Mouse (Mus musculus) adipocyte (in vitro differentiated cells): ENCODE measurements around the gene Urah.

Experiments used
- DNase-seq: peaks from one replicate; pipeline ENCODE4 v3.0.0-alpha.2; 2016; ENCODE audit warnings: low spot score

Gene Urah

DNA sequence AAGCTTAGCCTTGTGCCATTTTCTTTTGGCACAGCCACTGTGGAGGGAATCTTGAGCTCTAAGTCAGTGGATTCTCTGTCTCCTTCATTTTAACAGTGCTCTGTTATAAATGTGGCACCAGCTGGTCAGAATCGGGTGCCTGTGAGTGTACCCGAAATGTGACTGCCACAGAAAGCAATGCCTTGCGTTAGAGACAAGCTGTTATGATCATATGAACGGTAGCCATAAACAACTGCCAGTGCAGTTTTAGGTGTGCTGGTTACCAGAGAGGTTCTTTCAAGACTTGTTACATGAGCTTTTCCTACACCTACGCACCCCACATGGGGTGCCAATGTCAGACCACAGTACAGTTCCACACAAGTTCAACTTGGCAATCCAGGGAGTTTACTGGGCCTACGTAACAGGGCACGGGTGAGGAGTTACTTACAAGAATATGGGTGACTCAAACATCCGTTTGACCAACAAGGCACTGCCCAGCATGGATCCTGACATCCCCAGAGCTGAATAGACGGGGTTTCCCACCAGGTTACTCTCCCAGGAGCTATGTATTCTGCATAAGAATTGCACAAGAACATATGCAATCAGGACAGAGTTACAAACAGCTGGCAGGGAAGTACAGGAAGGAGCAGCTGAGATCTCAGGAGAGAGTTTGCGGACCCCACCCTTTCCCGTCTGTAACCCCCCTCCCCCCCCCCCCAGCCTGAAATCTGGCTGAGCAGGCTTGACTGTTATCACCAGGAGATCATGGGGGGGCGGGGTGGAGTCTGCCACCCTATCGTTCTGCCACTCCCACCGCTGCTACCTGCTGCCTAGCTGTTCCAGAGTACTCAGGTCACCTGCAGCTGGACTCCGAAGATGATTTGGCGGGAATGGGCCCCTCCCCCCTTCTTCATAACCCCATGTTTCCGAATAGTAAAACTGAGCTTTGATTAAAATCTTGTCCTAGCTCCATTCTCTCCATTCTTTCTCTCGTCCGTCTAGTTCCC lies 6.2 kb downstream of the Urah start:
- DNase-seq: no peak

DNA sequence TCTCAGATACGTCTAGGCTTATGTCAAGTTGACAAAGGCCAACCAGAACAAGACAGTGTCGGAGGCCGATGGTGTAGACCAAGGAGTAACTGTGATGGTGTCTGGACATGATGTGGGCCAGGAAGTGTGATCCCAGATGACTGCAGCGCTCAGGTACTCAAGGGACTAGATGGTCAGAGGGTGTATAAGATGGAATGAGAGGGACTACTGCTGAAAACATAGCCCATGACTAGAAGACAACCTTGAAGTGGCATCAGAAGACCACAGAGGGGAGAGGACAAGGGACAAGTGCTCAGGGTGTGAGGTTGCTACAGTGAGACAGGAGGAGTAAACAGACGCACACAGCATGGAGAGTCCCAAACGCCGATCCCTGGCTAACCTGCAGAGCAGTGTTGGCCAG lies 9.0 kb downstream of the Urah start:
- DNase-seq: no peak

DNA sequence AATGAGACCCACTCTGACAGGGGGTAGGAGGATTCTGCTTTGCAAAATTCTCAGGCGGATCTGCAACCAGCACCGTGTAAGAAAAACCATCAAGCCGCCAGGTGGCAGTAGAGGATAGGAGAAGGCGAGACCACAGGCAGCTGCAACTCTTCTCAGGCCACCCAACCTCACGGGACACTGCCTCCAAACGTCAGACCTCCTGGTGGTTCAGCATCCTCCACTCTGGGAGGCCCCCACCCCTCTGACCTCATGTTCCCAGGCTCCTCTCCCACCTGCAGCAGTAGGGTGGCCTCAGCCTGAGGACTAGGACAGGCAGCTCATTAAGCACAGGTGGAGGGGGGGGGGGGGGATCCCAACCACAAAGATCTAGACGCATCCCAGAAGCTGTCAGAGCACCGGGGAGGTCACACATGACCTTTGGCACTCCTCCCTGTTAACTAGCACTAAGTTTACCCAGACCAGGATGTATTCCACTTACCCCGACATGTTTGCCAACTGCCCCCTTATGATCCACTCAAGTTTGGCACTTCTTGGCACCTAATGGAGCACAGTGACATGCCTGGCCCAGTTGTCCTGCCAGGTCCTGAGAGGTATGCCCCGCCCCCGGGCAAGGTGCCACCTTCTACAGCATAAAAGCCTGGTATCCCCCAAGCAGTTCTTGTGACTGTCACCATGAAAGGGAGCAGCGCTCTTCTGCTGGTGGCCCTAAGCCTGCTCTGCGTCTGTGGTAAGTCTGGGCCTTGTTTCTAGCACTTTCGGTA lies 10.3 kb downstream of the Urah start, which contains the start of gene Scgb1c1:
Gene Scgb1c1 (plus strand): TSS at position 643 of the 761 bp plus-strand sequence.
- peak; percentile 89 for DNase-seq

DNA sequence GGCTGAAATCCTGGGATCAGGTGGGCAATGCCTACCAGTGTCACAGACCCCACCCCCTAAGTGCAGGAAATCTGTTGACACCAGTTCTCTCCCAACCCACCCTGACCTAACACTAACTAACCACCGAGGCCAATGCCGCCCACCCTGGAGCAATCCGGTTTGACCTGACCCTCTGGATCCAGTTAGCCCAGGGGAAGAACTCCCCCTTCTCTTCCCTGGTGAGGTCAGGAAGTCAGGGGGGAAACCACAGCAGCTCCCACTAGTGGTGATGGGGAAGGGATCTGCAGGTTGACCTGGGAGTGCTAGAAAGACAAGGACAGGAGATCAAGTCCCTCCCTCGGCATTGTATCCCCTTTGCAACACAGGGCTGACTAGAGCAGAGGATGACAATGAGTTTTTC lies 10.9 kb downstream of the Urah start:
- no peak for DNase-seq

DNA sequence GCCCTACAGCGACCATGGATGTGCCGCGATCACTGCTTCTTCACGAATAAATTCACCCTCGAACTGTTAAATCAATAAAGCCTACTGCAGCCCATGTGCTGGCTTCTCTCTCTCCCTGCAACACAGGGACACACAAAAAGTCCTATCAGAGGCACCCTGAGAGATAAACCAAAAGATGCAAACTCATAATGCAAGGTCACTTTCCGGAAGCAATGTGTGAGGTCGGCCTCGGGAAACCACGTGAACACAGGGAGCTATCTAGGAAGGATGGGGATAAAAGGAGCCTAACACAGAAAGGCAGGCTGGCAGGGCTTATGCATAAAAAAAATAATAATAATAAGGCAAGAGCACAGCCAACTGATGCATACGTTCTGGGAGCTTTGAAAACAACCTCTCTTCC lies 11.9 kb downstream of the Urah start:
- no peak for DNase-seq

DNA sequence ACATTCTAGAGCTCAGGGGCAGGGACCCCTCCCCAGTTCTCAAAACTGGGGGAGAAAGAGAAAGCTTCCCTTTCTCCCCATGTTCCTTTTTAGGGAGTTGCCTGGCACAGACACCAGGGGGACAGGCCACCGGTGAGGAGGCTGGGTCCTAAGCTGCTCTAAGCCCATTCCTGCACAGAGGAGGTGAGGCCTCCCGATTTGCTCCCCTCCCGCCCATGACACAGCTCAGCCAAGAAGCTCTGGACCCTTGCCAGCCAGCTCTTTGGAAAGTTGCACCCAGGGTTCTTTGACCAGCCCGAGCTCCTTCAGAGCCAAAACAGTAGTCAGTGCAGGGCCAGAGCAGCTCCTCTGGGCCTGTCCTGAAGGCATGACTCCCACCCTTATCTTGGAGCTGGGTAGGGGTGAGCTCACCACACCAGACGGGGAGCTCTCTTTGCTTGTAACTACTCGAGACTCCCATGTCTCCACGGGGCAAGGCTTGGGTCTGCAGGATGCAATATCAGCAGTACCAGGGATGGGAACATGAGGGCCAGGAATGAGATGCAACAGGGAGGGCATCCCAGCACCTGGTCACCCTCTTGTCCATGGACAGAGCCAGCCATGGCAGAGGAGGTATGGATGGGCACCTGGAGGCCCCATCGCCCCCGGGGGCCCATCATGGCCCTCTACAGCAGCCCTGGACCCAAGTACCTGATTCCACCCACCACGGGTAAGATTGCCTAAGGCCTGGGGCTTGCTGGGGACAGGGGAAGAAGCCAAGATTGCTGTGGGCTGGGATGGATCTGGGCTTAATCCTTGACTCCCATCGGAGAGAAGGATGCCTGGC lies 13.2 kb downstream of the Urah start, which contains the start of gene Odf3:
Gene Odf3 (plus strand): TSS at position 51 of the 826 bp plus-strand sequence.
- peak; percentile 60 for DNase-seq

DNA sequence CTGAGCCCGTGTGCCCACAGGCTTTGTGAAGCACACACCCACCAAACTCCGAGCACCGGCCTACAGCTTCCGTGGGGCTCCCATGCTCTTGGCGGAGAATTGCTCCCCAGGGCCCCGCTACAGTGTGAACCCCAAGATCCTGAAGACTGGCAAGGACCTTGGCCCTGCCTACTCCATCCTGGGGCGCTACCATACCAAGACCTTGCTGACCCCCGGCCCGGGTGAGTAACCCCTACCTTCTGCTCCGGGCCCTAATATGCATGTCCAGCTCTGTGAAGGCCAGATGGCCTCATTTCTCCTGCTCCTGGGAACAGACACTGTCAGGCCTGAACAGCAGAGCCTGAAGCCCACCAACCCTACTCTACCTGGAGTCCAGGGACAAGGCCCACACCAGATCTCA lies 13.8 kb downstream of the Urah start:
- DNase-seq: no peak

DNA sequence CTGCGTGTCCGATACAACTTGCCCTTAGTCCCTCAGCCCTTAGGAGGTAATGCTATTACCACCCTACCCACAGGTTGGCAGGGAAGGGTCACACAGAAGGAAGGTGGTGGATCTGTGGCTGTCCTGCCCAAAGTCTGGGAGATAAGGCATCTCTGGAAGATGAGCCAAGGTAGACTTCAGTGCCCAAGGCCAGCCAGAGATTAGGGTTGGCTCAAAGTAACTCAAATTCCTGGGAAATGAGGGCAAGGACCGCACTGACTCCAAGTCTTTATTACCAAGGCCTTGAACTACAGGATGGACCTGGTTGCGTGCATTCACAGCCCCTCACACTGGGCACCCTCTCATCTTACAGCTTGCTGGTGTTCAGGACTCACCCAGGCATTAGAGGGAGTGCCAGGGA lies 17.1 kb downstream of the Urah start:
- DNase-seq: no peak

DNA sequence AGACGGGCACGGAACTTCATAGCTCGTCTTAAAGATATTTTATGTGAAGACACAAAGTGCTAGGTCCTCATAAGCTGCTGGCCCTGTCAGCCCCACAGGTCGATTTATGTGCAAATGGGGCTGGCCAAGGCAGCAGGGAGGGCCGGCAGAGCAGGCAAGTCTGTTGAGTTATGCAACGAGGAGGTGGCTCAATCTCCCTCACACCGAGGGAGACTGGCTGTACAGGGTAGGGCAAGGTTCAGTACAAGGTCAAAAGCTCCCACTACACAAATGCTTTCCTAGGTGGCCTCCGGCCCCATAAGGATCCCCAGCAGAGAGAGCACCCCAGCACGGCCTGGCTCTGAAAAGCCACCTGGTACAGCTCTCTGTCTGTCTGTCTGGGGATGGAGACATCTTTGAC lies 18.6 kb downstream of the Urah start:
- peak; percentile 14 for DNase-seq

DNA sequence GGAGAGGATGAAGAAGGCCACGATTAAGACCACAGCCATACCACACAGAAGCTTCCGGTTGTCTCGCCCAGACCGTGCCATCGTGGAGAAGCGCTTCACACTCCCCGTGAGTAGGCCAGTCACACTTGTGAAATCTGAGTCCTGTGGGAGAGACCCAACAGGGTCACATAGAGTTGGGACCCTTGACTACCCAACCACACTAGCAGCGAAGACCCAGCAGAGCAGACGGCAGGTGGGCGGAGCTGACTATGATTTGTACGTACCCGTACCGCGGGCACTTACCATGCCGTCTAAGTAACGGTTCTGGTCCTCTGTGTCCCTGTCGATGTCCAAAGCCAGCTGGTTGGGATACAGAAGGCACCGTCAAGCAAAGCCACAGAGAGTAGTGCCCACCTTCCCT lies 19.7 kb downstream of the Urah start:
- DNase-seq: no peak

DNA sequence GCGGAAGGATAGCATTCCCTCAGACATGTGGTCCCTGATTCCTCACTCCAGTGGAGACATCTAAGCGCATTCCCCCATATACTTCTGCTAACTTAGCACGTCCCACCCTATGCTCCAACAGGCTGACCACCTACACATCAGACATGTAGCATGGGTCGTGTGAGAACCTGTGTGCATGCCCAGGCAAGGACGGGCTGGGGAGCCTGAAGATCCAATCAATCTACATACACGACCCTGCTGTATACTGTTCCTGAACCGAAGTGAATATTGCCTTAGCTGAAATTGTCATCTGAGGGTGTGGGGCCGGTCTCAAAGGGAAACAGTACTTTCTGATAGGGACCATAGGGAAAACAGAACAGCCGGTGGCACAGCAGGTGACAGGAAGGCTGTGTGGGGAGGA lies 20.4 kb downstream of the Urah start:
- DNase-seq: no peak

DNA sequence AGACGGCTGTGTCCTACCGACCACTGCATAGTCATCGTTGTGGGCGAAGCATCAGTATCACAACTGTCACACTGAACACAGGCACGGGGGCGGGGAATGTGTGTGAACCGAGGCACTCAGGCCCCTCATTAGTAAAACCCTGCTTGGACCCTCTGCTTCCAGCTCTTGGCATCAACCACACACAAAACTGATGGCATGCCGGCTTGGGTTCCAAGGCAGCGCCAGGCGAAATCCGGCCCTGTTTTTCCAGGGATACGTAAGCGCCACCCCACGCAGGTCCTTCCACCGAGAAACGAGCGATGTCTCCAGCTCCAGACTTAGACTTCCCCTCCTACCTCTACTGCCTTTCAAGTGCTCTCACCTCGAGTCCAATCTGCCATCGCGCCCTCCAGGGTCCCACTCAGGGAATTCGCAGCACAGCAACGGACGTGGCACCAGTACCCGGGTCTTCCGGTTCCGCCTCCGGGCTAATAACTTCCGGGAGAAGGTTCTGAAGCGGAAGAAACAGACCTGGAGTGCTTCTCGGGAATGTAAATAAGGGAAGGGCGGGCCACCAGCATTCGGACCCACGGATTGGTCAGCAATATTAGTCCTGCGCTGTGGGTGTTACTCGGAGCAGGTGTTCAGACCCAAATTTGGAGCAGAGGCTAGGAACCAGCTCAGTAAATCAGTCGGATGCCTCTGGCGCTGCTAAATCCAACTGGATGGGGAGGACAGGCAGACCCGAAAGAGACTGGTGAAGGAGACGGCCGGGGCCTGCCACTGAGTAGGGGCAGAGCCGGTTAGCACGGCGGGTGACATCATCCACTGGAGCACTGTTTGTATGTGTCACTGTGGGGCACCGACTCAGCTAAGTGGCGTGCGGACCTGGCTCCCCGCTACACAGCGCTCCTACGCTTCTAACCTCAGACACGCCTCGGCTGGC lies 21.3 kb downstream of the Urah start, which contains the start of gene Gm45785:
Gene Gm45785 (minus strand): TSS at position 472 of the 925 bp plus-strand sequence.
- peak; percentile 91 for DNase-seq

DNA sequence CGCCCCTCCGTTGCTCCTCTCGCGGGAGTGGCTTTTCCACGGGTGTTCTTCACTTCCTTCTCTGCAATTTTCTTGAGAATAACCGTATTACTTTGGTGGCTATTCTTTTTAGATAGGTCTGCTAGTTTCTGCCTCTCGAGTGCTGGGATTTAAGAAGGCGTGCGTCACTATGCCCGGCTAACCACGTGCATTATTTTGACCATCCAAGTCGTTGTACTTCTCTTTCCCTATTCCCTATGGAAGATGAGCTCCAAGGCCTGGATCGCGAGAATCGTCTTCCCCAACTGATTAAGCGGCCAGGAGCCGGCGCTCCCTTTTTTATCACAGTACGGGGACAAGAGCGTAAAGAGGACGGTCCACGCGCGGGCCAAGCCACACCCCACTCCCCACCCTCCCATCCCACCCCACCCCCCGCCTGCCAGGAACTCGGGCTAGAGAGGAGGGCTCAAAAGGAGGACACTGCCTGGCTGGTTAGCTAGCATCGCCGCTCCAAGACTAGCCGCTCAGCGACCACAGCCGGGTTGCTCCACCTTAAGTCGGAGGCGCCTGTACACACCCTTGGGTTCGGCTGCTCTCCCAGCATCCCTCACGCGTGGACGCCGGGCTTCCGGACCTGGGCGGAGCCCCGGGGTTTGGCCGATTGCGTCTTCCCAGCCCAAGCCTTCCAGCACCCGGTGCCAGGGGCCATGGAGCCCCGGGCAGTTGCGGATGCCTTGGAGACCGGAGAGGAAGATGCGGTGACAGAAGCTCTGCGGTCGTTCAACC lies 22.1 kb downstream of the Urah start, which contains the start of gene Ric8a:
Gene Ric8a (plus strand): TSS at position 173 of the 765 bp plus-strand sequence.
- peak; percentile 83 for DNase-seq

DNA sequence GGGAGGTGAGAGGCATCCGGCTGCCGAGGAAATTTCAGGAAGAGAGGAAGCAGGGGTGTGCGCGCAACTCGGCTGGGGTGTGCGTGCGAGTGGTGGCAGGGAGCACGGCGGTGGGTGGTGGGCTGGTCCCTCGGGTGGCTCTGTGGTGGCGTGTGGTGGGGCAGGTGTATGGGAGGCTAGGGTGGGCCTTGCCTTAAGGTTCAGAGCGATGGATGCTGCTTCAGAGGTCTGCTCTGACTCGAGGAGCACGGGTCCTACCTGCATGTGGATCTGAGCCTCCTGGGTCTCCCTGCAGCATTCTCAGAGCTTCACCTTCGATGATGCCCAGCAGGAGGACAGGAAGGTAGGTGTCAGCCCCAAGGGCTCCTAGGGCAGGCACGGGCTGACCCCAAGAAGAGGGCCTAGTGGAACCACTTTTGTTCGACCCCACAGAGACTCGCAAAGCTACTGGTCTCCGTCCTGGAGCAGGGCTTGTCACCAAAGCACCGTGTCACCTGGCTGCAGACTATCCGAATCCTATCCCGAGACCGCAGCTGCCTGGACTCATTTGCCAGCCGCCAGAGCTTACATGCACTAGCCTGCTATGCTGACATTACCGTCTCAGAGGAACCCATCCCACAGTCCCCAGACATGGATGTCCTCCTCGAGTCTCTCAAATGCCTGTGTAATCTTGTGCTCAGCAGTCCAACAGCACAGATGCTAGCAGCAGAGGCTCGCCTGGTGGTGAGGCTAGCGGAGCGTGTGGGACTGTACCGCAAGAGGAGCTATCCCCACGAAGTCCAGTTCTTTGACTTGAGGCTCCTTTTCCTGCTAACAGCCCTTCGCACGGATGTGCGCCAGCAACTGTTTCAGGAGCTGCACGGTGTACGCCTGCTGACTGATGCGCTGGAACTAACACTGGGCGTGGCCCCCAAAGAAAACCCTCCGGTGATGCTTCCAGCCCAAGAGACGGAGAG lies 23.0 kb downstream of the Urah start, which contains the start of gene Bet1l:
Gene Bet1l (minus strand): TSS at position 28 of the 956 bp plus-strand sequence.
- no peak for DNase-seq

DNA sequence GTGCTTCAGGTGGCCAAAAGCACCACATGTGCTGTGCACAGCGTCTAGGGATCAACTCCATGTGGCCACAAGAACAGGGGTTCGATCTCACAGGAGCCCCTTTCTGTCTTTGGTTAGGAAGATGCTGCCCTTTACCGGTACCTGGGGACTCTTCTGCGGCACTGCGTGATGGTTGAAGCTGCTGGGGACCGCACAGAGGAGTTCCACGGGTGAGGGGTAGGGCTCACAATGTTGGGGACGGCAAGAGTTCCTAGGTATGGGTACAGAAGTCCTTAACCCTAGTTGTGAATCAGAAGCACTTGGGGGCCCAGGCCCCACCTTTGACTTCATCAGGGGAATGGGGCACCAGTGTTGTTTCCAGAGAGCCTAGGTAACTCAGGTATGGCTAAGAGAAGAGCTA lies 23.9 kb downstream of the Urah start:
- DNase-seq: no peak

DNA sequence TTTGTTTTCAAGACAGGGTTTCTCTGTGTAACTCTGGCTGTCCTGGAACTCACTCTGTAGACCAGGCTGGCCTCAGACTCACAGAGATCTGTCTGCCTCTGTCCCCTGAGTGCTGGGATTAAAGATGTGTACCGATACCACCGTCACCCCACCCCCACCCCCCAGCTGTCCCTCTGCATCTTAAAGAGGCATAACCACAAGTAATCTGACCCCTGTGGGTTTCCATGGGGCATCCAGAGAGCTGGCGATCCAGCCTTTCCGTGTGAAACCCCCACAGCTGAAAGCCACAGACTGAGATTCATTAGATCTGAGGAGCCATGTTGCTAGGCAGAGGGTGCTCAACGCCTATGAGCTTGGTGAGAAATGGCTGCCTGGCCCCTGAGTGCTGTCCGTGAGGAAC lies 25.2 kb downstream of the Urah start:
- DNase-seq: no peak

DNA sequence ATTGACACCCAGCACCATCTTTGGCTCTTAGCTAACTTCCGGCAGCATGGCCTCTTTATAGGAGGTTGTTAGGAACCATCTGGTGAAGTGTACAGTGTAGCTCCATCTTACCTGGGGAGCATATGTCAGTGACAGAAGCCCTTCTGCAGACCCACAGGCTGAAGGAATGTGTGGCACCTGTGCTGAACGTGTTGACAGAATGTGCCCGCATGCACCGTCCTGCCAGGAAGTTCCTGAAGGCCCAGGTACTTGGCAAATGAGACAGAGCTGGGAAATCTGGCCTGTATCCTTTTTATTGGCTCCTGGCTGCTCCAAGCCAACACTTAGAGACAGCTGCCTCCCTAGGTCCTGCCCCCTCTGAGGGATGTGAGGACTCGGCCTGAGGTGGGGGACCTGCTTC lies 25.9 kb downstream of the Urah start:
- DNase-seq: no peak

DNA sequence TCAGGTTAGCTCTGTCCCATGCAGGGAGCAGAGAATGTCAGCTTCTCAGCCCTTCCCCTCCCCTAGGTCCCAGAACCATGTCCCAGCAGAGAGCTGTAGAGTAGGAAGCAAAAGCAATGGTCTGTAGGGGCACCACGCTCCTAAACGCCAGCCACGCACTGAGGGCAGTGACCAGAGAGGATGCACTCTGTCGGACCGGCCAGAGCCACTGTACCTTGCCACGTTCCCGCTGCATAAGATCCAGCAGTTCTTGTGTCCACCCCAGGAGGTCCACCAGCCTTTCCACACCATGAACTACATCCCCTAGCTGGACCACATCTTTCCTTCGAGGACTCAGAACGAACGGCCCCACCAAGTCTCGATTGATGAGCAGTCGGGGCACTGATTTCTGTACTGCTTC lies 29.9 kb downstream of the Urah start:
- DNase-seq: no peak

DNA sequence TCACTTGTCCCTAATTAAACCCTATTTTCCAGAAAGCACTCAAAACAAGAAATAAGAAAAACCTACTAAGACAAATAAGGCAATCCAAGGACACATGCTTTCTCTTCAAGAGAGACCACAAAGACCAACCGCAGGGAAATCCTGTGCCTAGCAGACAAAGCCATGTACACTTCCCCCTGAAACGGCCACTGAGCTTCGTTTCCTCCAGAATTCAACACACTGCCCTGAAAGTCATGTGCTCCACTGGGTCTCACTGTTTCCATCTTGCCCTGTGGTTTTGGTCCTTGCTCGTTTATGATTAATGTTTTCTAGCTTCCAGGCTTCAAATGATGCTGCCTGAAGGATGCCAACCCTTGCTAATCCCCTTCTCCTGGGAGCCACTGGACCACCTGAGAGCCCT lies 39.4 kb downstream of the Urah start:
- DNase-seq: no peak
